Mouse (Mus musculus): Measurements from ENCODE around the gene Chd2. TPM values are rescaled to one million over a fixed set of nuclear protein-coding genes. Genes with fewer than 3 reads are reported as not detected.

Chd2 gene
- polyA plus RNA-seq, 1 experiment, result 47.9 TPM

DNA sequence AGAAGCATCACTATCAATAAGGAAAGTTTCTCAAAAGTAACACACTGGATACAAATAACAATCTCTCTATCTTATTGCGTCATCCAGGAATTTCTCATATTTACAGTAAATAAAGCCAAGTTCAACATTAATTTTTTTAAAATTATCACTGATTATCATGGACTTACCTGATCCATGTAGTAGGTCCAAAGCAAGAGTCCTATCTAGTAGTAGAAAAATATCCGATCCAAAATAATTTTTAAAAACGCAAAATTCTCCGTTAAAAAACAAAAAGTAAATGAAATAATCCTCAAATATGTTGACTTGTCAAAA is 595 bp downstream of the Chd2 start:
- Histone ChIP-seq H3K4me3 (ENCODE audit: insufficient read depth, low read length) (peak overlapping the region; percentile 94), H3K27ac (ENCODE audit: insufficient read depth, low read depth, low read length) (peak overlapping the region; percentile 100), H3K4me1 (ENCODE audit: control insufficient read depth, insufficient read depth, low read length) (peaks cover 9% of the 10 kb centered on the region; the same call in 1 of the 2 replicates)
- no peak for TF ChIP-seq CTCF (IDR thresholded peaks at IDR 0.05; ENCODE audit: low read depth, low read length)
- TF ChIP-seq POLR2A (IDR thresholded peaks at IDR 0.05; ENCODE audit: borderline replicate concordance, low read depth, low read length), result no peak

DNA sequence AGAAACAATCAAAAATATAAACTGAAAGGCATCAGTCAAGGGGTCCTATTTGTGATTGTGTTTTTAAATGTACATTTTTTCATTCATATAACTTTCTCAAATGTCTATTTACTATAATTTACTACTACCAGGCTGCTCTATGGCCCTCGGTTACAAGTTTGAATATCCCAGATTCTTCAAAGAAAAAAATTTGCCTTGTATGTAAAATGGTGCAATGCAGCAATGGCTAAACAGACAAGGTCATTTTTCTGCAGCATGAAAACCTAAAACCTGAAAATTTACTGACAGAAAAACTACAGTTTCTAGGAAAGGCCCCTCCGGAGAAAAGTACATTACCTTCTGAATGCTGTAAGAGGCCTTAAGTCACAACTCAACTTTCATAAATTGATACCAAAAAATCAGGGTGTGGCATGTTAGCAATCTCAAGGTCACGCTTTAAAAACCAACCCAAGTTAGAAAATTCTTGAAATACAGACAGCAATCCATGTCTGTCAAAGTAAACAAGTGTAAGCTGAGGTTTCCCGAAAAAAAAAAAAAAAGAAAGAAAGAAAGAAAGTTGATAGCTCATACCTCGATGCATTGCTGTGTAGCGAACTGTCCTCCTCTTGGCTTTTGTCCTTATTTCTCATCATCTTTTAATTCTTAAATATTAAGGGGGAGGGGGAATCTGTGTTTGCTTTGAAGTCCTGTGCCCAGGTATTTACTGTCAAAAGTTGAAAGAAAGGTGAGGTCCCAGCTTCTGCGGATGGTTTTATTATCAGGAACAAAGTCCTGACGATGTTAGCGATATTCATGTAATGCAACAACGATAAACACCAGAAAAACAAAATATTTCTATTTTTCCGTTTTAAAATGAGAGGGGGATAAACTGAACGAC is 1.2 kb downstream of the Chd2 start:
- Histone ChIP-seq H3K27ac (ENCODE audit: insufficient read depth, low read depth, low read length) (peak overlapping the region; percentile 84), H3K4me3 (ENCODE audit: insufficient read depth, low read length) (peak overlapping the region; percentile 69), H3K4me1 (ENCODE audit: control insufficient read depth, insufficient read depth, low read length) (peaks cover 11% of the 10 kb centered on the region)
- TF ChIP-seq CTCF (IDR thresholded peaks at IDR 0.05; ENCODE audit: low read depth, low read length) (no peak), POLR2A (IDR thresholded peaks at IDR 0.05; ENCODE audit: borderline replicate concordance, low read depth, low read length) (no peak)

DNA sequence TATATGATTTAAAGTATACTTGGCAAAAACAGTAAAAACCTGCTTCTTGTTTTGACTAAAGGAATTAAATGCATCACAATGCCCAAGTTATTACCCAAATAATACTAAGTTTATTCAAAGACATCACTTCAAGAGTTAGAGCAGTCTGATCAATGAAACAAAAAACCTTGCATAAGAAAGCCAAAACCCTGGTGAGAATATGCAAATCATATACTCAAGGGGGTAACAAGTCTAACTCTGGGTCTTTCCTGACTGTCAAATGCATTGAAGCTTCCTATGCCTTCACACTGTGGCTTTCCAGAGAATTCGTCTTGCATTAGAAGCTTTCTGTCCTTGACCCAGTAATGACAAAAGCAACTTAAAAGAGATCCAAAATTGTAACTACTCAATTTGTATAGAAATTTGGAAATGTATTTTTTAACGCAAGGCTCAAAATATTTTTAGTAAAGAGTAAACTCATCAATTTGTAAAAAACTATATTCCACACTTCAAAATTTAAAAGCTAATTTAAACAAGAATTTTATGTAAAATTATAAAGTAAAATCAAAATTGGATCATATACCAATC is 2.4 kb downstream of the Chd2 start:
- TF ChIP-seq POLR2A (IDR thresholded peaks at IDR 0.05; ENCODE audit: borderline replicate concordance, low read depth, low read length) (no peak), CTCF (IDR thresholded peaks at IDR 0.05; ENCODE audit: low read depth, low read length) (no peak)
- Histone ChIP-seq H3K4me3 (ENCODE audit: insufficient read depth, low read length) (peak overlapping the region; percentile 62), H3K4me1 (ENCODE audit: control insufficient read depth, insufficient read depth, low read length) (peaks cover 17% of the 10 kb centered on the region), H3K27ac (ENCODE audit: insufficient read depth, low read depth, low read length) (peak overlapping the region; percentile 75)

DNA sequence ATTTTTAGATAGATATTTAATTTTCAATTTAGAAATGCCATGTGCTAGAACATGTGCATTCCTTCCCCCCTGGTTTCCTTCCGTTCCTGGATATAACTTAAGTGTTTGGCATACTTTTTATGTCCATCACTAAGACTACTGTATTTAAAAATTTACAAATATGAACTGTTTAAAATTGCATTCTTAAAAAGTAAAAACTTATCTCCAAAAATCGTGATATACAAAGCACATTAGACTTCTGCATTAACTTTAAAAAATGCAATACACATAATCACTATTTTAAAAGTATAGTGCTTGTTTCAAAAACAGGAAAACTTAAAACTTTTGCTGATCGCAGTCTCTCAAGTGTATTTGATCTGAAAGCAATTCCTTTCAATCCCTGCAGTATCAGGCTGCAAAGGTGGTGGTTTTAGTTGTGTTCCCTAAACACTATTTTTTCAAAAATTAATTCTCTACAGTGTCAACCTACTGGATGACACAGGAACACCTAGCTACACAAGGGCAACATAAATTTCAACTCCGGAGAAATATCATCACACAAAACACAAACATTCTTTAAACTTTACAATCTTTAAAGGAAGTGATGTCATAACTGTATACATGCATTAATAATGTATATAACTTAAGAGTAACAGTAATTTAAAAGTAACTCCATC is 3.1 kb downstream of the Chd2 start:
- Histone ChIP-seq H3K4me3 (ENCODE audit: insufficient read depth, low read length) (peak overlapping the region; percentile 64), H3K27ac (ENCODE audit: insufficient read depth, low read depth, low read length) (peak overlapping the region; percentile 97), H3K4me1 (ENCODE audit: control insufficient read depth, insufficient read depth, low read length) (peaks cover 21% of the 10 kb centered on the region)
- TF ChIP-seq POLR2A (IDR thresholded peaks at IDR 0.05; ENCODE audit: borderline replicate concordance, low read depth, low read length), result no peak
- TF ChIP-seq CTCF (IDR thresholded peaks at IDR 0.05; ENCODE audit: low read depth, low read length), result no peak

DNA sequence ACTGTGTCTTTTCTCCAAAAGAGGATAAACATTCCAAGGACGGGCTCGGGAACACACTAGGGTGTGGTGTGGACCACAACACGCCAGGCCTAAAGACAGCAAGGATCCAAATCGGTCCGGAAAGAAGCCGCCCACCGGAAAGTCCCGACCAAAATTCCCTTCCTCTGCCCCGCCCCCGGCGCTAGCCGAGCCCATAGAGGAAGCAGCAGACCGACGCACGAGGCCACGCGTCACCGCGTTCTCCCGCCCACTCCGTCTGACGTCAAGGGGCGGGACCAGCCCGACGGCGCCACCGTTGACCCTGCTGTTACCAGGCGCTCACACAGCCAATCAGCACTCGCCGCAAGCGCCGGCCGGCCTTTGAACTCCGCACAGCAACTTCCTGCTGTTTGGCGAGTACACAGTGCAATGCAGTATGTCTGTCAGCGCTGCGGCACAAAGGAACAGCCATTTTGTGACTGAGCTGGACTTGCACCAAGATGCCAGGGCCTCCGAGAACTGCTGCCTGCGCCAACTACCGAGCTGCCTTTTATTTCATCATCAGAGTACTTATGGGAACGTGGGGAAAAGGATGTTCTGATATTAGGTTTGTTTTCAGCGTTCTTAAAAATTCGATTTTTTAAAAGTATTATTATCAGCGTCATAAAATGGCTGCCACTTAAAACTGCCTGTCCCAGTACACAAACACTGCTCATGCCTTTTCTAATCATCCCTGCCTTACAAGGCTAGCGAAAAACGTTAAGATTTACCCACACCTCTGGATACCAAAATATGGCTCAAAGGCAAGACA is 3.8 kb downstream of the Chd2 start:
- Histone ChIP-seq H3K4me3 (ENCODE audit: insufficient read depth, low read length) (peak overlapping the region; percentile 64), H3K4me1 (ENCODE audit: control insufficient read depth, insufficient read depth, low read length) (peaks cover 24% of the 10 kb centered on the region), H3K27ac (ENCODE audit: insufficient read depth, low read depth, low read length) (peak overlapping the region; percentile 97)
- TF ChIP-seq CTCF (IDR thresholded peaks at IDR 0.05; ENCODE audit: low read depth, low read length) (no peak), POLR2A (IDR thresholded peaks at IDR 0.05; ENCODE audit: borderline replicate concordance, low read depth, low read length) (peak; percentile 77; the same call in 1 of the 2 replicates)

DNA sequence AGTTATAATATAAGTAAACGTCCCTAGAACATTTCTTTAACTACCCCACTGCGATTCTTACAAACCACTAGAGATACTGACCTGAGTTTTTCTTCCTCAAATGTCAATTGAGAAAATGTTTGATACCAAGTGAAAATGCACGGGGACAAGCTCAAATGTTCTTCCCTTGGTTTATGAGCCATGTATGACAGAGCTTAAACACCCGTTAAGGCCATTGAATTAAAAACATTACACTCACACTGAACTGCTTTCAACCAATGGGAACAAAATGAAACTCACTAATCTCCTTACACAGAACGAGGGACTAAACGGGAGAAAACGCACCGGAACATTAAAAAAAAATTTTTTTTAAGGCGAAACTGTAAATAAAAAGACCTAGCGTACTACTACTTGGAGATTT is 4.4 kb downstream of the Chd2 start:
- H3K4me1 ChIP-seq (ENCODE audit: control insufficient read depth, insufficient read depth, low read length), result peaks cover 26% of the 10 kb centered on the region
- no peak for TF ChIP-seq POLR2A (IDR thresholded peaks at IDR 0.05; ENCODE audit: borderline replicate concordance, low read depth, low read length)
- no peak for TF ChIP-seq CTCF (IDR thresholded peaks at IDR 0.05; ENCODE audit: low read depth, low read length)
- peak overlapping the region; percentile 93 for H3K27ac ChIP-seq (ENCODE audit: insufficient read depth, low read depth, low read length)
- H3K4me3 ChIP-seq (ENCODE audit: insufficient read depth, low read length), result peak overlapping the region; percentile 61

GRCm38 (mm10) chr7:73536579-73536978 is 5.1 kb downstream of the Chd2 start:
- peak overlapping the region; percentile 93 for H3K27ac ChIP-seq (ENCODE audit: insufficient read depth, low read depth, low read length)
- peak overlapping the region; percentile 23; the same call in 1 of the 2 replicates for H3K4me3 ChIP-seq (ENCODE audit: insufficient read depth, low read length)
- no peak for TF ChIP-seq CTCF (IDR thresholded peaks at IDR 0.05; ENCODE audit: low read depth, low read length)
- TF ChIP-seq POLR2A (IDR thresholded peaks at IDR 0.05; ENCODE audit: borderline replicate concordance, low read depth, low read length), result no peak
- peaks cover 32% of the 10 kb centered on the region for H3K4me1 ChIP-seq (ENCODE audit: control insufficient read depth, insufficient read depth, low read length)

GRCm38 (mm10) chr7:73535861-73536200 is 5.8 kb downstream of the Chd2 start:
- Histone ChIP-seq H3K27ac (ENCODE audit: insufficient read depth, low read depth, low read length) (peak overlapping the region; percentile 0; the same call in 1 of the 2 replicates), H3K4me3 (ENCODE audit: insufficient read depth, low read length) (0 out of 2 replicates have a peak overlapping the region, but pooled peaks have one; percentile 5), H3K4me1 (ENCODE audit: control insufficient read depth, insufficient read depth, low read length) (peaks cover 38% of the 10 kb centered on the region)
- TF ChIP-seq CTCF (IDR thresholded peaks at IDR 0.05; ENCODE audit: low read depth, low read length) (no peak), POLR2A (IDR thresholded peaks at IDR 0.05; ENCODE audit: borderline replicate concordance, low read depth, low read length) (no peak)

Measured in bone marrow macrophage, adult 2 months (primary cell).